Mouse (Mus musculus) cerebellum, adult 18-20 months (tissue): ENCODE measurements around the gene Shb.

Source experiments
- DNase-seq, 2 experiments: peaks; one replicate each; pipeline ENCODE4 v3.0.0; 2021

Gene Shb

DNA sequence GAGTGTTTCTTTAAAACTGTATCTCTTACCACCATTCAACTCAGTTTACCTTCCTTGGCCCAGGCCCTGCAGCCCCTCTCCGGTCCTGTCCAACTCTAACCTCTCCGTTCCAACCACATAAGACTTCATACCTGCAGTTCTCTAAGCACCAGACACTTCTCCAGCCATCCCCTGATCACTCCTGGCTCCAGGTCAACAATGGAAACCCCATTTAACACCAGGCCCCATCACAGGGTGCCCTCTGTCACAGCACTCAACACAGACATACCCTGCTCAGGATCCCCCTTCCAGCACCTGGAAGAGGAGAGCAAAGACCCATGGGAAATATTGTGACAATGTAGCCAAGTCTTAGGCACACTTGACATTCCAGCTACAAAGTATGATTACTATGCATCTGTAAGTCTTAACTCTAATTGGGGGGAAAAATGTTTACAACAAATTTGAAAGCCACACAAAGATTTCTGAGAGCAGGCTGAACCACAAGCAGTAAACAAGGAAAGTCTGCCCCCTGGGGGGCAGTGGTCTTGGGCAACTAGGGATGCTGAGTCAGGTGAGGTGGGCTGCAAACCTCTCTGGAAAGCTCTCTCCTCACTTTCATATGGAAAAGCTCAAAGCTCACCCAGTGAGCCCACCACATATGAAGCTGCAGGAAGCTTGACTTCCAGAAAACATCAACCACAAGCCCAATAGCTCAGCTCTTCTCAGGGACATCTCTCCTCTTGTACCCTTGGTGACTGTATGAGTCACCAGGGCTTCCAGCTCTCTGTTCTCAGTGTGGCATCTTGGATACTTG is 4.5 kb downstream of the Shb start:
- no peak for DNase-seq

DNA sequence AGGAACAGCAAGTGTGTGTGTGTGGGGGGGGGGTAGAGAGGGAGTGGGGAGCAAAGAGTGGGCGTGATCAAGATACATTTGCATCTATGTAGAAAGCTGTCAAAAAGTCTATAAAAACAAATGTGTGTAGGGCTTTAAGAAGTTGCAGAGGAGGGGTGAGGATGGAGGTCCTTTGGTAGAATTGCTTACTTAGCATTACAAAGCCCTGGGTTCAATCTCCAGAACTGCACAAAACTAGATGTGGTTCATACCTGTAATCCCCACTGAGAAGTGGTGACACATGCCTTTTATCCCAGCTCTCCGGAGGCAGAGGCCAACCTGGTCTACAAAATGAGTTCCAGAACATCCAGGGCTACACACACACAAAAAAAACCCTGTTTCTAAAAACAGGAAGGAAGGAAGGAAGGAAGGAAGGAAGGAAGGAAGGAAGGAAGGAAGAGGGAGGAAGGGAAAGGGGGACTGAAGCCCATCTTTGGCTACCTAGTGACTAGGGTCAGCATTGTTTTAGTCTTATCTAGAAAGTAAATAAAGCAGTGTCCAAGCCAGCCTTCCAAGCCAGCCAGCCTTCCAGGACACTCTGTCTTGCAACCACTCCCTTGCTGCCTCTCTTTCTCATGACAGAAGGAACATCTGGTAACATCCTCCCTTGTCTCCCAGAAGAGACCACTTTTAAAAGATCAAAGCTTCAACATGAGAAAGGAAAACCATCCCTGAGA is 5.3 kb downstream of the Shb start:
- DNase-seq = no peak

DNA sequence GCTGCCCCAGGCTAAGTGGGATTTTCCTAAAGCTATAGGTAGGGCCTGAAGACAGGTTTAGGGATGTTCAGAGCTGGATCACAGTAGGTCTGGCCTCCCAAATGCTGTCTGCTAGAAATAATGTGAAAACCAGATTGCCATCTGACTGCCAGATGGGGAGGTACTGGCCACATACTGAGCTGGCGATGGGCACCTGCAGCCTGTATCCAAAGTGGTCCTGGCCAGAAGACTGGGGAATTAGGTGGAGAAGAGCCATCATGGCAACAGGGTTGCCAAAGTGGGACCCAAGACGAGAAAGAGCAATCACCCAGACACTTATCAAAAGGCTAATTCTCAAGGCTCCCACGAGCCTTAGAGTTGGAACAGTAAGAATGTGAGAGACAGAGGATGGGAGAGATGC is 6.1 kb downstream of the Shb start:
- DNase-seq = no peak

DNA sequence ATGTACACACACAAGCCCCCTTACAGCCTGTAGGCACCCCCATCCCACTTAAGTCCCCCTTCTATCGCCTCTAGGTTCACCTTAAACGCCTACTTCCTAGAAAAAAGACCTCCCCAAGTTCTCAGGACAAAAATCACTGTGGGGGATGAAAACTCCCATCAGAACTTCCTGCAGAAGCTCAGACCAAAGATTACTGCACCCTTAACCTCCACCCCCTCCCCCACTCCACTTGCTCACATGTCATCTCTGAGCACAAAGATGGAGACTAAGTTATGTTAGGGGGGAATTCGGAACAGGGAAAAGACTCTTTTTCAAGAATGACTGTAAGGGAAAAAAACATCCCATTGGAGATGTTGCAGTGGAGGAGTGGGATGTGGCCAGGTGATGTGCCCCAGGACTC is 6.7 kb downstream of the Shb start:
- DNase-seq = no peak

DNA sequence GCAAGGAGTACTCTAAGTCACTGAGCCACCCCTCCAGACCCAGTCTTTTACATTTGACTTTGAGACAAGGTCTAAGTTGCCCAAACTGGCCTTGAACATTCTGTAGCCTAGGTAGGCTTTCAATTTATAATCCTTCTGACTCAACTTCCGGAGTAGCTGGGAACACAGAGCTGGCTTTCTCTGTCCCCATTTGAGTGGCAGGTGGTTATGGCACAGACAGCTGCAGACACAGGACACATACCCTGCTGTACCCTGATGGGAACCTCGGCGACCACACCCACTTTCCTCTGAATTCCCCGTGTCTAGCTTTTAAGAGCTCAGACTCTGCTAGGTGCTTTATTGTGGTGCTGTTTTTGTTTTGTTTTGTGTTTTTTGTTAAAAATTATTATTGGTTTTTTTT is 7.7 kb downstream of the Shb start:
- DNase-seq = no peak

- no peak for DNase-seq
Observed at GRCm38 (mm10) chr4:45523360-45523759, 8.9 kb downstream of the Shb start.

DNA sequence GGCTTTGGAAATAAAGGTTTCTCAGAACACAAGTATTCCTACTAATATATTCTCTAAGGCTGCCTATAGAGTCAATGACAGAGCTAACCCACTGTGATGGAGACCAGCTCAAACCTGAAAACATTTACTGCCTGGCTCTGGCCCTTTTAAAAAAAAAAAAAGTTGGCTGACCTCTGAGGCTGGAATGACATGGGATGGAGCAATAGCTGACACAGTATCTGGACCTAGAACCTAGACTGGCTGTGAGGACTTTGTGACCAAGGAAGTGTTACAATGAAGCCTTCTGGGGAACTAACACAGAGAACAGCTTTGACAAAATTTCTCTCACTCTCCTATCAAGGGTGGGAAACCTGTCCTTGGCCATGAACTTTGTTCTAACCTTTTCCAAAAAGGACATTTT is 9.3 kb downstream of the Shb start:
- no peak for DNase-seq

DNA sequence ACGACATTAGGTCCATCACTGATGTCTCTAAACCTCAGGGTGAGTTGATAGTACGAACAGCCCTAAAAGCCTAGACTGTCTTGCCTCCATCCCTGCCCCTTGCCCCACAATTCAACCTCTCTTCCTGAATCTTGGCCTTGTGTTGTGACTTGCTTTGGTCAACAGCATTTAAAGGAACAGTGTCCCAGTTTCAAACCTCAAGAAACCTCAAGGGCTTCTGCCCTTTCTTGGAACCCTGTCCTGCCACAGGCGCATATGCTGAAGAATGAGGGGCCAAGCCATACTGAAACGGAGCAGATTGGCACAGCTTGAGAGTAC is 9.7 kb downstream of the Shb start:
- DNase-seq = no peak

GRCm38 (mm10) chr4:45521705-45522582 is 10.3 kb downstream of the Shb start:
- DNase-seq = no peak

- no peak for DNase-seq
Observed at GRCm38 (mm10) chr4:45520375-45520774, 11.9 kb downstream of the Shb start.

DNA sequence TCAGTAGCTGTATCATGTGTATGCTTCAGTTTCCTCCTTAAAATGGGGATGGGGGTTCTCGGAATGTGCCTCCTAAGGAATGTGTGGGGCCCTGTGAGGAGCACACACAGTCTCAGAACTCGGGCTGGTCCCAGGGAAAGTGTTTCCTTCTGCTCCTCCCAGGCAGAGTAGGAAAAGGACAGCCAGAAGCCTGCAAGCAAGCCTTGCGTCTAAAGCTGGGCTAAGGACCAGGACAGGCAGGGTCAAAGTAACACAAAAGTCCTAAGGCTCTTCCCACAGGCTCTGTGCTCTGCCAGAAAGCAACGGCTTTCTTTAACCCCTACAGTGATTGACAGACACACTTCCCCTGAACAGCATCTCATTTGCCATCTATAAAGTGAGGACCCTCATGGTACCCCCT is 14.9 kb downstream of the Shb start:
- no peak for DNase-seq

DNA sequence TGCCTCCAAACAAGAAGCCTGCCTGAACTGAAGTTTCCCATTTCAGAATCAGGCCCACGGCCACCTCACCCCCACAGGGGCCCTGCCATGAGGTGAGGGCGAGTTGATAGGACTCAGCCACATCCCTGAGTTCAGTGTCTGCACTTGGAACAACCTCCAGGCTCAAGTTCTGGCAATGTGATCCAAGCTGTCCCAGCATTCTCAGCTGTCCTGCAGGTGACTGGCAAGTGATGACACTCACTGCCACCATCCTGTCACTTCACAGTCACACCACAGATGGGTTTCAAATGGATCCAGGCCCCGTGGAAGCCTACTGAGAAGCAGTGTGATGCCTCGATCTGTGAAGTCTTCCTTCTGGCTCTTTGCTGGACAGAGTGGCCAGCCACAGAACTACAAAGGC is 16.4 kb downstream of the Shb start:
- DNase-seq = no peak

GRCm38 (mm10) chr4:45514406-45514805 is 17.9 kb downstream of the Shb start:
- no peak for DNase-seq

GRCm38 (mm10) chr4:45513791-45514293 is 18.4 kb downstream of the Shb start:
- DNase-seq = no peak

- DNase-seq = no peak
Observed at GRCm38 (mm10) chr4:45513340-45513739, 18.9 kb downstream of the Shb start.

DNA sequence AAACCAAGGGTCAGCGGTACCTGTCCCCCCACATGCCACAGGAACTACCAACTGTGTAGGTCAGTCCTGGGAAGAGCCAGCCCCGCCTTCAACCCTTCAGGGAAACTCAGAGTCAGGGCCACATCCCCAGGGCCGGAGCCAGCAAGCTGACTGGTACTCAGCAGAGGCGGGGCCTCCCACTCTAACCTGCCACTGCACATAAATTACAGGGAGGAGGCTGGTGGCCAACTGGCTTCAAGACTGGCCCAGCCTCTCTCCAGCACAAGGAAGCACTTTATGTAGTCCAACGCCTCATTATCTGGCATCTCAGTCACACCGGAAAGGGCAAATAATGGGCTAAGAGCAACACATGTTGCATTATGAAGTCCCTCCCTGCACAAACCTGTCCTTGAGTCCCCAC is 22.1 kb downstream of the Shb start:
- DNase-seq = no peak

- DNase-seq = no peak
Observed at GRCm38 (mm10) chr4:45509416-45509815, 22.9 kb downstream of the Shb start.

DNA sequence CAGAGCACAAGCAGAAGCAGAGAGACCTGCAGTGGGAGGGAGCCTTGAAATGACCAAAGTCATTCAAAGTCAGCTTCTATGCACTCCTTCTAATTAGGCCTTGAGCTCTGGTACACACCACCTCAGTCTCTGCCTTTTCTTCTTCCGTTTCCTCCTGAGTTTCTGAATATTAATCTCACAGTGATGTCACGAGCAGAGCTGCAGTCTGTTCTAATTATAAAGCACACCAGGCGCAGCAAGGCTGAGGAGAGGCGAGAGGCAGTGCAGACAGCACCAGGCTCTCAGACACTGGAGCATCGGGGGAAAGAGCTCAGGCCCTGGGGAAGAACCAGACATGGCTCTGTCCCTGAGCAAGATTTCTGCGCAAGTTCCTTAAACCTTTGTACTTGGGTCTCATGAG is 23.8 kb downstream of the Shb start:
- DNase-seq = no peak

- no peak for DNase-seq
Observed at GRCm38 (mm10) chr4:45507476-45507875, 24.8 kb downstream of the Shb start.

DNA sequence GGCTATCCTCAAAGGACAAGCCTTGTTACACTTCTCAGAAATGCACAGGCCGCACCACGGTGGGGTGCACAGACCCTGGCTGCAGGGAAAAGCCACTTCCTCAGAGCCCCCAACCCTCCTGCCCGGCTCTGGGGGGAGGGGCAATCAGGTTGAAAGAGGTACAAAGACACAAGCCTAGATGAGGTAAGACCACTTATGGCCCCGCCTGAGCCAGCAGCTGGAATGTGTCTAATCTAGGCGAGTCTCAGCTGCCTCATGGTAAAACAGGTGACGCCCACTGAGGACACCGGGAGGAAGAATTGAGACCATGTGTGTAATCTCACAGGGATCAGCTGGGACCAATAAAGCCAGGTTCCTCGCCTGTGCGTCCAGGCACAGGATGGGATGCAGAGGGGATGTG is 25.2 kb downstream of the Shb start:
- DNase-seq = no peak

- DNase-seq = no peak
Observed at GRCm38 (mm10) chr4:45506613-45507012, 25.7 kb downstream of the Shb start.

DNA sequence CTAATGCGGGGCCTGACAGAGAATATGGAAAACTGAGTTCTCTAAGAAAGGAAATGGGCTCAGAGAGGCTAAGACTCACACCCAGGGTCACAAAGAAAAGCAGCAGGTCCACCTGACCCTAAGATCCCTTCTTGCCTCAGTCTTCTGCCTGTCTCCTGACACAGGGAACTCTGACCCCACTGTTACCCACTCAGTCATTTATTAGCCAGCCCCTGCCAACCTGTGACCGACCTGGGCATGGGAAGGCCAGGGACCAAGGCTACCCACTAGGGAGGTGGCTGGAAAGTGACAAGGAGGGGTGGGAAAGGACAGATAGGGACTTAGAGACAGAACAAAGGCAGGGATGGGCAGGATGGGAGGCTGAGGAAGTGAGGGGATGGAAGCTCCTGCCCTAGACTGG is 26.6 kb downstream of the Shb start:
- no peak for DNase-seq

GRCm38 (mm10) chr4:45505191-45505590 is 27.1 kb downstream of the Shb start:
- DNase-seq = no peak

DNA sequence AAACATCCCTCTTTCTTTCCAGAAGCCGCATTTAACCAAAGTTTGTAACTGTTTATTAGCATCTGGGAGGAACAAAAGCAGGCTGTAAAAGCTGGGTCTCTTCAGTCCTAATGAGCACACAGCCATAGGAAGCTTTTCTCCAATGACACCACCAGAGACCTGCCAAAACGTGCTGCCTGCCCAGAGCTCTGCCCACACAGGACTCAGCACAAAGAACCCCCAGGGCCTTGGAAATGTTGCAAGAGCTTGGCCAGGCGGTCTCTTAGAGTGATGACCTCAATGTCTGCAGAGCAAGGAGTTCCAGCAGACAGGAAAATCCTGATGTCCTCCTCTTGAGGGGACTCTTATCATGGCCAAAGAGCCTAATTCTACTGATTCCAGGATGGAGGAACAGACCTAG is 28.5 kb downstream of the Shb start:
- DNase-seq = peak; percentile 15 to 20
